Mouse (Mus musculus) spleen, postnatal 14 days (tissue): ENCODE results near the gene Stag2.

Source experiments
- DNase-seq, 2 experiments: peaks; one replicate each; pipeline ENCODE4 v3.0.0; 2021 to 2022; ENCODE audit warnings: low spot score in 2 of 2

The Stag2 gene

GRCm38 (mm10) chrX:42215742-42216141 is 66.6 kb downstream of the Stag2 start:
- DNase-seq: no peak

- DNase-seq: no peak
These were observed 101.2 kb downstream of the Stag2 start for GRCm38 (mm10) chrX:42250342-42250741.

- no peak for DNase-seq
These were observed 123.6 kb downstream of the Stag2 start for GRCm38 (mm10) chrX:42272713-42273112.

GRCm38 (mm10) chrX:42290215-42290614 is 141.1 kb downstream of the Stag2 start:
- no peak for DNase-seq

GRCm38 (mm10) chrX:42315231-42315630 is 166.1 kb downstream of the Stag2 start:
- no peak for DNase-seq

- DNase-seq: no peak
These were observed 171.3 kb downstream of the Stag2 start for GRCm38 (mm10) chrX:42320424-42320823.

- DNase-seq: no peak
These were observed 172.2 kb downstream of the Stag2 start for GRCm38 (mm10) chrX:42321200-42321773.

- no peak for DNase-seq
These were observed 175.7 kb downstream of the Stag2 start for GRCm38 (mm10) chrX:42324848-42325247.
